Mouse (Mus musculus): Measurements from ENCODE around the gene Kmt5c. TPM values are rescaled to one million over a fixed set of nuclear protein-coding genes. Genes with fewer than 3 reads are reported as not detected.

Gene Kmt5c
- polyA plus RNA-seq, 1 experiment from 2014 or later, result 67.0 TPM

DNA sequence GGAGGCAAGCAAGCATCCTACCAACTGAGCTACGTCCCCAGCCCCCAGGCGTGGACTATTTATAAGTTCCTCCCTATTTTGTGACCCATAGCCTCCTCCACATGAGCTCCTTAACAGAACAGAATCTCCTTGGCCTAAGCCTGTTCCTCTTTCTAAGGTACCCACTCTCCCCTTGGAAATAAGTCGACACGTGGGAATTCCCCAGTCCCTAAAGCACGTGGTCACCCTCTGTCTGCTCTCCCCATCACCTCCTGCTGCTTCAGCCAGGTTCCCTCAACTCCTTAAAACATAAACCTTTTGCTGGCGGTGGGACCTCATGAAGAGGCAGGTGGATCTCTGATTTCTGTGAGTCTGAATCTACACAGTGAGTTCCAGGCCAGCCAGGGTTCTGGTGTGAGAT, 23.0 kb upstream of the Kmt5c start:
- H3K9me3 ChIP-seq (ENCODE audit: control insufficient read depth, low read length), result no peaks in the 10 kb centered on the region
- H3K4me2 ChIP-seq (ENCODE audit: low read length), result no peak overlapping the region
- H3K27me3 ChIP-seq (ENCODE audit: control insufficient read depth, insufficient read depth, low read length), result no peaks in the 10 kb centered on the region
- DNase-seq (no peak), ATAC-seq (ENCODE audit: low FRiP score, low TSS enrichment) (no peak)
- H3K9ac ChIP-seq (replicated peaks; ENCODE audit: low read length), result no peak overlapping the region
- H3K4me3 ChIP-seq (replicated peaks; ENCODE audit: low read depth, low read length), result no peak overlapping the region
- no peak overlapping the region for H3K27ac ChIP-seq (replicated peaks; ENCODE audit: low read depth, low read length)
- H3K36me3 ChIP-seq (ENCODE audit: control insufficient read depth, insufficient read depth, low read length), result peaks cover 60% of the 10 kb centered on the region
- WGBS, result 77% methylated on average over 6 of the region's 6 CpGs
- H3K4me1 ChIP-seq (ENCODE audit: control insufficient read depth, insufficient read depth, low read length), result no peaks in the 10 kb centered on the region

DNA sequence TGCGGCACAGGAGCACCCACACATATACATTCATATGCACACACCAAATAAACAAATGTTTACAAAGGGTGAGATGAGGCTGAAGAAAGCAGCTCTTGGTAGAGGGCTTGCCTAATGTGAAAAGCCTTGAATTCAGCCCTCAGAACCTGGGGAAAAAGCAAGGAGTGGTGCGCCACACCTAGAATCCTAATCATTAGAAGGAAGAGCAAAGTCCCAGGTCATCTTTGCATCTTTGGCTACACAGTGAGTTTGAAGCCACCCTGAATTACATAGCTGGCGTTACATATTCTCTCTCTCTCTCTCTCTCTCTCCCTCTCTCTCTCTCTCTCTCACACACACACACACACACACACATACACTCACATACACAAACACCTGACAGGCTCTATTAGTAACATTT, 20.6 kb upstream of the Kmt5c start:
- no peaks in the 10 kb centered on the region for H3K9me3 ChIP-seq (ENCODE audit: control insufficient read depth, low read length)
- H3K27me3 ChIP-seq (ENCODE audit: control insufficient read depth, insufficient read depth, low read length), result no peaks in the 10 kb centered on the region
- no peak overlapping the region for H3K4me2 ChIP-seq (ENCODE audit: low read length)
- no peak overlapping the region for H3K4me3 ChIP-seq (replicated peaks; ENCODE audit: low read depth, low read length)
- WGBS, result 92% methylated on average over 3 of the region's 3 CpGs
- H3K9ac ChIP-seq (replicated peaks; ENCODE audit: low read length), result no peak overlapping the region
- no peak for ATAC-seq (ENCODE audit: low FRiP score, low TSS enrichment)
- no peaks in the 10 kb centered on the region for H3K4me1 ChIP-seq (ENCODE audit: control insufficient read depth, insufficient read depth, low read length)
- peaks cover 36% of the 10 kb centered on the region for H3K36me3 ChIP-seq (ENCODE audit: control insufficient read depth, insufficient read depth, low read length)
- H3K27ac ChIP-seq (replicated peaks; ENCODE audit: low read depth, low read length), result no peak overlapping the region
- no peak for DNase-seq

DNA sequence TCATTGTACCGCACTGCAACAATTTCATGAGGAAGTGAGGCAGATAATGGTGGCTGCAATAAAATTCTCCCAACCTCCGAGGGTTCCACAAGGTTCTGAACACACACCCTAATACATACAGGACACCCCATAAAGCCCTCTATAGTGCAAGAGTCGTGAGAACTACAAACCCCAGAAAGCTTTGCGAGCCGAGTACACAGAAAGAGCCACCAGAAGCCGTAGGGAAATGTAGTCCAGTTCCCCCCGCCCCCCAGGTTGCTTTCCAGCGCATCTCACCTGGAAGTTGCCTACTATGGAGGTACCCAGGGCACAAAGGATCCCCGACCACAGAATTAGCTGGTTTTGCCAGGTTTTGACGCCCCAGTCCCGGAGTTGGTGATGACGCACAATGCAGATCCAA, 16.4 kb upstream of the Kmt5c start:
- H3K9ac ChIP-seq (replicated peaks; ENCODE audit: low read length), result 0 out of 2 replicates have a peak overlapping the region, but pooled peaks have one; percentile 36
- no peaks in the 10 kb centered on the region for H3K9me3 ChIP-seq (ENCODE audit: control insufficient read depth, low read length)
- H3K27ac ChIP-seq (replicated peaks; ENCODE audit: low read depth, low read length), result no peak overlapping the region
- peak; percentile 70 for DNase-seq
- H3K4me2 ChIP-seq (ENCODE audit: low read length), result peak overlapping the region; percentile 51
- H3K4me3 ChIP-seq (replicated peaks; ENCODE audit: low read depth, low read length), result peak overlapping the region; percentile 18
- no peaks in the 10 kb centered on the region for H3K36me3 ChIP-seq (ENCODE audit: control insufficient read depth, insufficient read depth, low read length)
- 41% methylated on average over 12 of the region's 12 CpGs for WGBS
- no peaks in the 10 kb centered on the region for H3K27me3 ChIP-seq (ENCODE audit: control insufficient read depth, insufficient read depth, low read length)
- ATAC-seq (ENCODE audit: low FRiP score, low TSS enrichment), result no peak
- H3K4me1 ChIP-seq (ENCODE audit: control insufficient read depth, insufficient read depth, low read length), result no peaks in the 10 kb centered on the region

DNA sequence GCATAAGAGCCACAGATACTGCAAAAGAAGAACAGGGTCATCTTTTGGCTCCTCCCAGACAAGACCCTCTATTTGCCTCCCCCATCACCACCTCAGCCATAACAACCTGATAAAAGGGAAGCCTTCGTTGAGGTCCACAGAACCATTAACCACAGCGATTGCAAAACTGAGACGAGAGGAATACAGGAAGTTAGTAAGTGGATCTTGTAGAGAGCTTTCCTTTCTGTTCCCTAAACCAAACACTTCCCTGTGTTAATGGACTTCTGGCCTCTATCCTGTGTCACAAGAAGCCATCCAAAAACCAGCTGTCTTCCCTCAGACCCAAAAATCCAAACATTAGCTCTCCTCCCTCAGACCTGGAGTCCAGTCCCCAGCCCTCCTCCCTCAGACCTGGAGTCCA, 15.6 kb upstream of the Kmt5c start:
- Histone ChIP-seq H3K27me3 (ENCODE audit: control insufficient read depth, insufficient read depth, low read length) (no peaks in the 10 kb centered on the region), H3K4me2 (ENCODE audit: low read length) (no peak overlapping the region), H3K4me1 (ENCODE audit: control insufficient read depth, insufficient read depth, low read length) (no peaks in the 10 kb centered on the region), H3K9ac (replicated peaks; ENCODE audit: low read length) (no peak overlapping the region), H3K36me3 (ENCODE audit: control insufficient read depth, insufficient read depth, low read length) (no peaks in the 10 kb centered on the region), H3K9me3 (ENCODE audit: control insufficient read depth, low read length) (no peaks in the 10 kb centered on the region), H3K27ac (replicated peaks; ENCODE audit: low read depth, low read length) (no peak overlapping the region), H3K4me3 (replicated peaks; ENCODE audit: low read depth, low read length) (no peak overlapping the region)
- DNase-seq (no peak), ATAC-seq (ENCODE audit: low FRiP score, low TSS enrichment) (no peak)
- WGBS, result 83% methylated on average over 3 of the region's 3 CpGs

DNA sequence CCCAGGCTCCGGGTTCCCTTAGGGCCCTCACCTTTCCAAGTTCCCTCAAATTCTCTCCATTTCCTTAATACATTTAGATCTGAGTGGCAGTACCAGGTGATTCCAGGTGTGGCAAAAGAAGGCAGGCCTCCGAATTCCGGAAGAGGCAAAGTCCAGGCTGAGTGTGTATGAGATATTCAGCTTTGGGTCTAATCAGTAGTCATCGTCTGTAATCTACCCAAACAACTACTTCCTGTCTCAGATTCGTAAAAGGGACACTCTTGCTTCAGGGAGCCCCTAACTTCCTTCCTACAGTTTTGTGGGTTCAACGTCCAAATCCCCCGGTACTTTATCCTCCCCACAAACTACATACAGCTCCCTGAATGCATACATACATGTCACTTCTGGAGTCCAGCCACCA, 14.7 kb upstream of the Kmt5c start, which contains the start of gene Tmem150b:
Tmem150b (minus strand) TSS at position 81 of the 400 bp plus-strand sequence.
- DNase-seq, result no peak
- no peak within 1 kb of the TSS for H3K27ac ChIP-seq (replicated peaks; ENCODE audit: low read depth, low read length)
- H3K27me3 ChIP-seq (ENCODE audit: control insufficient read depth, insufficient read depth, low read length), result no peaks in the 10 kb centered on the region
- H3K9ac ChIP-seq (replicated peaks; ENCODE audit: low read length), result no peak within 1 kb of the TSS
- no peaks in the 10 kb centered on the region for H3K36me3 ChIP-seq (ENCODE audit: control insufficient read depth, insufficient read depth, low read length)
- no peak within 1 kb of the TSS for H3K4me3 ChIP-seq (replicated peaks; ENCODE audit: low read depth, low read length)
- WGBS, result 90% methylated on average over 7 of the region's 7 CpGs
- no peak for ATAC-seq (ENCODE audit: low FRiP score, low TSS enrichment)
- no peaks in the 10 kb centered on the region for H3K9me3 ChIP-seq (ENCODE audit: control insufficient read depth, low read length)
- no peaks in the 10 kb centered on the region for H3K4me1 ChIP-seq (ENCODE audit: control insufficient read depth, insufficient read depth, low read length)
- no peak within 1 kb of the TSS for H3K4me2 ChIP-seq (ENCODE audit: low read length)

DNA sequence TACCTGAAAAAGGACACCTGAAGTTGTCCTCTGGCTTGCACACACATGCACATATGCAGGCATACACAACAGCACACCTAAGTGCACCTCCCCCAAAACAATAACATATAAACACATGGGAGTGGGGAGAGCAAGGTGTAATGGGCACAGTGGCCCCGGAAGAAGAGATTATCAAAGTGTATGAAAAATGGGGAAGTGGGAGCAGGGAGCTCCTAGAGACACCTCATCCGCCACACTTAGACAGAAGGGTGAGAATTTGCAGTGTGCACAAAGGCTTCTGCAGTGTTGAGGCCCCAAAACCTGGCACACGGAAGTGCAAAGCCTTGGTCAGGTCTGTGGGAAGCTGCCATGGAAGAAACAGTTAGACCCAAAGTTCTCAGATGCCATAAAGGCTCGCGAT, 8.8 kb upstream of the Kmt5c start:
- Histone ChIP-seq H3K4me1 (ENCODE audit: control insufficient read depth, insufficient read depth, low read length) (no peaks in the 10 kb centered on the region), H3K27ac (replicated peaks; ENCODE audit: low read depth, low read length) (no peak overlapping the region), H3K9me3 (ENCODE audit: control insufficient read depth, low read length) (no peaks in the 10 kb centered on the region), H3K27me3 (ENCODE audit: control insufficient read depth, insufficient read depth, low read length) (no peaks in the 10 kb centered on the region), H3K4me2 (ENCODE audit: low read length) (no peak overlapping the region), H3K4me3 (replicated peaks; ENCODE audit: low read depth, low read length) (no peak overlapping the region), H3K9ac (replicated peaks; ENCODE audit: low read length) (no peak overlapping the region), H3K36me3 (ENCODE audit: control insufficient read depth, insufficient read depth, low read length) (no peaks in the 10 kb centered on the region)
- DNase-seq (no peak), ATAC-seq (ENCODE audit: low FRiP score, low TSS enrichment) (no peak)
- WGBS, result 82% methylated on average over 5 of the region's 5 CpGs

DNA sequence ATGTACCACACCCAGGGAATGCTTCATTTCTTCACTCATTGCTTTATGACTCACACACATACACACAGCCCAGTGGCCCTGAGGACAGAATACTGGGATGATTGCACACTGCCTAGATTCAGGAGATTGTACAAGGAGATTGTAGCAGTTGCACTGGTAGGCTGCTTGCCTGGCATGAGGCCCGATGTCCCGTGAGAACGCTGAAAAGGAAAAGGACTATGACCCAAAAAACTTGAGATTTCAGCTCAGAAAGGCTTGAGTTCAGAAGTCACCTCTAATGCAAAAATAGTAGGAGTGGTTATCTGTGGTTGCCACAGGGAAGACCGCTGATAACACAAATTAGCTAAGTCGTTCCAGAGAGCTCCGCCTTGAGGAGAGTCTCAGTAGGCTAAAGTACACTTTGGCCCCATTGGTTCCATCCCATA, 6.9 kb upstream of the Kmt5c start:
- Histone ChIP-seq H3K27ac (replicated peaks; ENCODE audit: low read depth, low read length) (no peak overlapping the region), H3K9ac (replicated peaks; ENCODE audit: low read length) (no peak overlapping the region), H3K4me1 (ENCODE audit: control insufficient read depth, insufficient read depth, low read length) (no peaks in the 10 kb centered on the region), H3K9me3 (ENCODE audit: control insufficient read depth, low read length) (no peaks in the 10 kb centered on the region), H3K4me3 (replicated peaks; ENCODE audit: low read depth, low read length) (no peak overlapping the region), H3K36me3 (ENCODE audit: control insufficient read depth, insufficient read depth, low read length) (no peaks in the 10 kb centered on the region), H3K4me2 (ENCODE audit: low read length) (no peak overlapping the region), H3K27me3 (ENCODE audit: control insufficient read depth, insufficient read depth, low read length) (no peaks in the 10 kb centered on the region)
- 76% methylated on average over 6 of the region's 6 CpGs for WGBS
- DNase-seq (no peak), ATAC-seq (ENCODE audit: low FRiP score, low TSS enrichment) (no peak)

DNA sequence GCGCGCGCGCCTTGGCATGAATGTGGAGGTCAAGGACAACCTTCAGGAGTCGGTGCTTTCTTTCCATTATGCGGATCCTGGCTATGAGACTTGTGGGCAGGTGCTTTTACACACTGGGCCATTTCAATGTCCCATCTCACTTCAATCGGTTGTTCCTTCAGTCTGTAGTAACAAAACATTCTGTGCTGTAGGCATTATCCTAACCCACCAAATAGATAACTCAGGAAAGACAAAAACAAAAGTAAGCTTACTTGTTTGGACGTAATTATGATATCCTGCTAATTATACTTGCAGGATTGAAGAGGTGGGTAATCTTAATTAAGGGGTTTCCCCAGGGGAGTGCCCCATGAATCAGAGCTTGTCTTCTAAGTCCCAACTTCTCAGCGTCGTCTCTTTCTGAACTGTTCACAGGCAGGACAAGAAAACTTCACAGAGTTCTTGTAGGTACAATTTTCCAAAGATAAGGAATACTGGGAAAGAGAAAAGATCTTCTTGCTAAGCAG, 823 bp upstream of the Kmt5c start:
- Histone ChIP-seq H3K9ac (replicated peaks; ENCODE audit: low read length) (no peak overlapping the region), H3K27me3 (ENCODE audit: control insufficient read depth, insufficient read depth, low read length) (no peaks in the 10 kb centered on the region), H3K36me3 (ENCODE audit: control insufficient read depth, insufficient read depth, low read length) (peaks cover 10% of the 10 kb centered on the region; the same call in 1 of the 2 replicates), H3K4me2 (ENCODE audit: low read length) (peak overlapping the region; percentile 59), H3K9me3 (ENCODE audit: control insufficient read depth, low read length) (no peaks in the 10 kb centered on the region), H3K4me3 (replicated peaks; ENCODE audit: low read depth, low read length) (peak overlapping the region; percentile 31), H3K27ac (replicated peaks; ENCODE audit: low read depth, low read length) (peak overlapping the region; percentile 69), H3K4me1 (ENCODE audit: control insufficient read depth, insufficient read depth, low read length) (peaks cover 29% of the 10 kb centered on the region)
- ATAC-seq (ENCODE audit: low FRiP score, low TSS enrichment), result no peak
- no peak for DNase-seq
- 41% methylated on average over 10 of the region's 10 CpGs for WGBS

DNA sequence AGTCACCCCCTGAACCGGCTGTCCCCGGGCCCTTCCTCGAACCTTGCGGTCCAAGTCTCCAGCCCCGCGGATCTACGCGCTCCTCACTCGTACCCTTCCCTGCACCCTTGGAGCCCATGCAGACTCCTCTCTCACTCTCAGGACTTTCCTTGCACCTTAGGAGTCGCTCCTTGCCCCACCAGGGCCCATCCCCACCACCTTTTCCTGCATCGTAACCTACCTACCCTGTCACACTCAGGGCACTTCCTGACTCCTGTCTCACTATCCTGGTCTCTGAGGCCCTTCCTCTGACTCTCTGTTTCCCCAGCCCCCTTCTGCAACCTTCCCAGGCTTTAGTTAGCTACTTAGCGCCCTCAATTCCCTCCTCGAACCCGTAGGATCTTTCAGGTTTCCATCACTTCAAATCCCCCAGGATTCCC, 403 bp downstream of the Kmt5c start:
- Histone ChIP-seq H3K9ac (replicated peaks; ENCODE audit: low read length) (peak overlapping the region; percentile 84), H3K36me3 (ENCODE audit: control insufficient read depth, insufficient read depth, low read length) (peaks cover 15% of the 10 kb centered on the region; the same call in 1 of the 2 replicates), H3K4me1 (ENCODE audit: control insufficient read depth, insufficient read depth, low read length) (peaks cover 29% of the 10 kb centered on the region), H3K4me2 (ENCODE audit: low read length) (peak overlapping the region; percentile 72), H3K27me3 (ENCODE audit: control insufficient read depth, insufficient read depth, low read length) (no peaks in the 10 kb centered on the region), H3K4me3 (replicated peaks; ENCODE audit: low read depth, low read length) (peak overlapping the region; percentile 66), H3K9me3 (ENCODE audit: control insufficient read depth, low read length) (no peaks in the 10 kb centered on the region), H3K27ac (replicated peaks; ENCODE audit: low read depth, low read length) (peak overlapping the region; percentile 92)
- DNase-seq (peak; percentile 48), ATAC-seq (ENCODE audit: low FRiP score, low TSS enrichment) (peak; percentile 41)
- WGBS, result 0% methylated on average over 14 of the region's 14 CpGs
